Mouse (Mus musculus): Measurements from ENCODE around the gene Napepld.
"Not testable (repeated sequence)": the region's sequence is repeated elsewhere in the genome, so short reads cannot be mapped to it uniquely, and the experiment has no call there.

Gene Napepld

GRCm38 (mm10) chr5:21719209-21719608, 18.0 kb upstream of the Napepld start:
- ChIA-PET POLR2A (interaction anchor here in 3 of 4 experiments (2.2 to 5.0 kb wide), 4 partner anchors 17 to 18 kb away, joined by 8 to 35 read pairs (median 24); partner anchors contain the start of genes Napepld (in 3 of the 3) and Pmpcb (in 1 of the 3)), CTCF (no interaction called here)

GRCm38 (mm10) chr5:21718546-21718945, 17.4 kb upstream of the Napepld start:
- CTCF ChIA-PET = interaction anchor here in 1 of 4 experiments (1.4 kb wide), 1 partner anchor 16 kb away, joined by 3 read pairs; no protein-coding TSS in a partner anchor
- POLR2A ChIA-PET = interaction anchor here in 3 of 4 experiments (0.8 to 5.0 kb wide), 9 partner anchors 14 to 108 kb away, joined by 3 to 35 read pairs (median 5); partner anchors contain the start of genes Napepld (in 3 of the 3) and Pmpcb (in 1 of the 3)

DNA sequence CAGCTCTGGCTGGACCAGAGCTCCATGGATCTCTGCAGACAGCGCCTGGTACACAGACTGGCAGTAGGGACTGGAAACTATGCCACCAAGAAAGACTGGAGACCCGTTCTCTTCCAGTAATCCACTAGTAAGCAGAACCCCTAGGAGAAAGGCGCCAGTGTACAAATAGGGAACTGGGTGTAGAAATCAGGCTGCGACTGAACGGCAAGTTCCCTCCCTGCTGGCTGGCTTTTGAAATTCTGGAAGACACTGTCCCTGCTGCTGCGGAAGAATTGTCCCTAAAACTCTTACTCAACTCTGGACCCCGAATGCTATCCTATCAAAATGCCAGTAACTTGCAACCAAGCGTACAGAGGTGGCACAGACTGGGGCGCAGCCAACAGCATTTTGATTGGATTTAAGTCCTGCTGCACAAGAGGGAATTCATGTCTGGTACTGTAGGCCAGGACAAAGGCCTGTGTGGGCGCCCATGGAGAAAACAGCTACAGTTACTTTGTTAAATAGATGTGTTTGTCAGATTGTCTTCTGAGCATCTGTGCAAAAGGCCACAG, 16.0 kb upstream of the Napepld start:
- POLR2A ChIA-PET = interaction anchor here (0.5 to 5.0 kb wide), 15 partner anchors 12 to 534 kb away, joined by 3 to 35 read pairs (median 4); partner anchors contain the start of genes Napepld (in 3 of the 4), Armc10 (in 1 of the 4) and Fbxl13 (in 1 of the 4)
- CTCF ChIA-PET = no interaction called here

DNA sequence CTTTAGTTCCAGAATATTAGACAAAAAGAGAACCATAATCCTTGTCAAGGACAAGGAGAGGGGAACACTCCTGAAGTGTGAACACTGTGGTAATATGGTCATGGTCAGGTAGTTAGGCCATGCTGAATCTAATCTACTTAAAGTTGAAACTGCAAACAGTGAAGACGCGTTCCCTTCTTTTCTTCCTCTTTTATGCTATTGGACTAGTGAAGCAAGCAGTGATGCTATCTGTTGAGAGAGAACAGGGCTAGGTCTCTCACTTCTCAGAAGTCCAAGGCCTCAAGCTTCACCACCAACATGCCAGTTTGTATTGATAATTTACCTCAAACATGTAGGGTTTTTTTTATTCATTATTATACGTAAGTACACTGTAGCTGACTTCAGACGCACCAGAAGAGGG, 13.3 kb upstream of the Napepld start:
- POLR2A ChIA-PET = interaction anchor here in 2 of 4 experiments (0.7 to 5.0 kb wide), 3 partner anchors 8 to 13 kb away, joined by 3 to 35 read pairs (median 3); partner anchors contain the start of gene Napepld (in 1 of the 2)
- CTCF ChIA-PET = no interaction called here

DNA sequence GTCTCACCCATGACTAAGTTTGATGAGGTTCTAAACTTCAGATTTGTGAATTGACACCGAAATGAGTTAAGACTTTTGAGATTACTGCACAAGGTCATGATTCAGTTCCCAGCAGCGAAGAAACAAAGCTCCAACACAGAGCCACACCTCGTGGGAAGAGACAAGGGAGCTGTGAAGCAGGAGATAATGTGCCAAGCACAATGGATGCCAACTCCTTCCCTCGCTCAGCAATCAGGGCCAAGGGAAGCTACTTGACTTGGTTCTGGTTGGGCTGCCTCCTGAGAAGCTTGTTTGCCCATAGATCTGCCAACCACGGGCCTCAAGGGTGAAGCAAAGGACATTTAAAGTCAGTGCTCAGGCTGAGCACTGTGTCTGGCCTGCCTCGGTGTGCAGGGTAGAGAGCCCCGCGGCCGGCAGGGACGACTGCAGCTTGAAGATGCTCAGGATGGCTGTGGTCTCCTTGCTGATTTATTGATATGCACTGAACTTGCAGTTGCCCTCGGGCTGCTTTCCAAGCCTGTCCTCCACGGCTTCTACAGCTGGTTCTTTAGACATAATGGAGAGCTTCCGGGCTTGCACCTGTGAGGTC, 11.0 kb upstream of the Napepld start:
- ChIA-PET POLR2A (interaction anchor here in 3 of 4 experiments (0.8 to 5.0 kb wide), 12 partner anchors 9 to 39 kb away, joined by 3 to 35 read pairs (median 3); partner anchors contain the start of gene Napepld (in 2 of the 3)), CTCF (no interaction called here)

- CTCF ChIA-PET = not testable (repeated sequence)
- POLR2A ChIA-PET = interaction anchor here in 1 of 4 experiments (0.7 kb wide), 1 partner anchor 11 kb away, joined by 4 read pairs; no protein-coding TSS in a partner anchor
These were observed 6.8 kb upstream of the Napepld start for GRCm38 (mm10) chr5:21708011-21708410.

GRCm38 (mm10) chr5:21706546-21706945, 5.3 kb upstream of the Napepld start:
- POLR2A ChIA-PET = interaction anchor here in 1 of 4 experiments (1.3 to 1.4 kb wide), 2 partner anchors 10 to 30 kb away, joined by 3 to 7 read pairs; no protein-coding TSS in a partner anchor
- CTCF ChIA-PET = no interaction called here

- CTCF ChIA-PET = interaction anchor here in 1 of 4 experiments (0.6 kb wide), 1 partner anchor 374 kb away, joined by 5 read pairs; no protein-coding TSS in a partner anchor
- POLR2A ChIA-PET = interaction anchor here in 2 of 4 experiments (1.0 to 3.6 kb wide), 4 partner anchors 9 to 28 kb away, joined by 3 to 69 read pairs (median 35); no protein-coding TSS in a partner anchor
These were observed 2.5 kb upstream of the Napepld start for GRCm38 (mm10) chr5:21703708-21704107.

GRCm38 (mm10) chr5:21702873-21703475, 1.8 kb upstream of the Napepld start:
- POLR2A ChIA-PET = interaction anchor here in 3 of 4 experiments (1.0 to 3.6 kb wide), 8 partner anchors 9 to 648 kb away, joined by 3 to 69 read pairs (median 8); no protein-coding TSS in a partner anchor

DNA sequence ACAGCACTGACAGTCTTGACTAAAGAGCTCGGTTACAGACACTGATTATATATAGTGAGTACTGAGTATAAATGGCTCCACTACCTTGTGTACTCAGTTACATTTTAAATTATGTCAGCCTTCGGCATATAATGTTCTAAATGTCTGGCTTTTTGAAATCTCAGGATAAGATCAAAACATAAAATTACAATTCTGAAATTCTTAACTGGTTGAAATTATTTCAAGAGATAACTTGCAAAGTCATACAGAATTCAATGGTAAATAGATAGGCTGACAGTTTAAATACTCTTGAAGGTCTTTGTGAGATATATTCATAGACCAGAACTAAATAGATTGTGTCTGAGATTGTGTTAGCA, 791 bp upstream of the Napepld start:
- CTCF ChIA-PET = interaction anchor here in 2 of 4 experiments (1.0 to 1.7 kb wide), 4 partner anchors 20 to 34 kb away, joined by 3 to 9 read pairs (median 6); partner anchors contain the start of gene Pmpcb (in 1 of the 2)
- POLR2A ChIA-PET = interaction anchor here (0.6 to 3.6 kb wide), 70 partner anchors 7 to 1732 kb away, joined by 3 to 69 read pairs (median 6); partner anchors contain the start of genes Armc10 (in 3 of the 4), Fbxl13 (in 3 of the 4) and Kmt2e (in 1 of the 4)

More at GRCm38 (mm10) chr5:21702873-21703475, 1.8 kb upstream of the Napepld start:
- CTCF ChIA-PET = no interaction called here

DNA sequence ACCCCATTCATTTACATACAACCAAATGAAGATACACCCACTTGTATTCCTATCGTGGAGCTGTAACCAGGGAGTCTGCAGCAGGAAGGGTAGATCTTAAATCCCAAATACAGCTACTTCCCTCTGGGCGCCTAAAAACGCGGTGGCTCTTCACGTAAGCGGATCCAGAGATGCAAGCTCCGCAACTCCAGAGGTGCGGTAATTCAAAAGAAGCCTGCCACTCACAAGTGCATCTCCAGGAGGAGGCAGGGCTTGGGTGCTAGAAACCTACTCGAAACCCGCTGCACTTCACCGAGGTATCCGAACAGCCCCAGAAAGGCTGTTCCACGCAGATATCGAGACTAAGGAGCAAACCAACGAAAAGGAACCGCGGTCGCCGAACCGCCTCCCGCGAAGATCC, 262 bp downstream of the Napepld start:
- ChIA-PET POLR2A (interaction anchor here (0.5 to 3.6 kb wide), 76 partner anchors 8 to 1733 kb away, joined by 3 to 69 read pairs (median 6); partner anchors contain the start of genes Armc10 (in 3 of the 4), Fbxl13 (in 3 of the 4), Dnajc2 (in 2 of the 4) and Psmc2 (in 2 of the 4)), CTCF (interaction anchor here (0.9 to 1.7 kb wide), 8 partner anchors 12 to 60 kb away, joined by 3 to 9 read pairs (median 4); partner anchors contain the start of gene Pmpcb (in 1 of the 4))

DNA sequence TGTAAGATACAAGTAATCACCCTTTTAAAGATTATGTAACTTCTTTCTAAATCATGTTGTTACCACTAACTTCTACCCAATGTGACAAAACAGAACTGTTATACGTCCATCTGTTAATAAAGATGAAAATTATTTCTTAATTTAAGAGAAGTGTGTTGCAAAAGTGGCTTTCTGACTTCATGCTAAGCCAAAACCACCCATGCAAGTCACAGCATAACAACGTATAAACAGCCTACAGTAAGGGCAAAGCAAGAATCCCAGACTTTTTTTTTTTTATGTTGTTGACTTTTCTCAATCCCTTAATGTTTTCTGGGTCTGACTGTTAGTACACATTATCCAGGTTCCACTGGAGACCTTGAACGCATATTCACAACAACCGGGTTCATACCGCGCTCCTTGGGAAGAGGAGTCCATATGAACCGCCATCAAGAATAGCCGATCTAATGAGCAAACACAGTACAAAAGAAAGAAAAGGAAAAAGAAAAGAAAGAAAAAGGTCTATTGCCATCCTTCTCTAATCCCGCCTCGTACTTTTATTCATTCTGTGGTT, 849 bp downstream of the Napepld start:
- POLR2A ChIA-PET = interaction anchor here (0.6 to 3.6 kb wide), 32 partner anchors 8 to 92 kb away, joined by 3 to 69 read pairs (median 17); partner anchors contain the start of genes Armc10 (in 2 of the 4) and Fbxl13 (in 2 of the 4)
- CTCF ChIA-PET = interaction anchor here in 2 of 4 experiments (1.2 to 1.4 kb wide), 2 partner anchors 22 to 59 kb away, joined by 3 to 4 read pairs; no protein-coding TSS in a partner anchor

DNA sequence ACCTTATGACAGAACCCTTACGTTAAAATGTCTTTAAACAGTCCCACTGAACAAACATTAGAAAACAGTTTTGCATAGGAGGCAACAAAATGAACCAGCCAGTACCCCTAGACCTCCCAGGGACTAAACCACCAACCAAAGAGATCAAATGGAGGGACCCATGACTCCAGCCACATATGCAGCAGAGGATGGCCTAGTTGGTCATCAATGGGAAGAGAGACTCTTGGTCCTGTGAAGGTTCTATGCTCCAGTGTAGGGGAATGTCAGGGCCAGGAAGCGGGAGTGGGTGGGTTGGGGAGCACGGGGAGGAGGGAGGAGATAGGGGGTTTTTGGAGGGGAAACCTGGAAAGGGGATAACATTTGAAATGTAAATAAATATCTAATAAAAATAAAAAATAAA, 1.6 kb downstream of the Napepld start:
- CTCF ChIA-PET = not testable (repeated sequence)
- POLR2A ChIA-PET = interaction anchor here in 2 of 4 experiments (0.6 to 2.8 kb wide), 4 partner anchors 8 to 36 kb away, joined by 3 to 26 read pairs (median 12); no protein-coding TSS in a partner anchor

DNA sequence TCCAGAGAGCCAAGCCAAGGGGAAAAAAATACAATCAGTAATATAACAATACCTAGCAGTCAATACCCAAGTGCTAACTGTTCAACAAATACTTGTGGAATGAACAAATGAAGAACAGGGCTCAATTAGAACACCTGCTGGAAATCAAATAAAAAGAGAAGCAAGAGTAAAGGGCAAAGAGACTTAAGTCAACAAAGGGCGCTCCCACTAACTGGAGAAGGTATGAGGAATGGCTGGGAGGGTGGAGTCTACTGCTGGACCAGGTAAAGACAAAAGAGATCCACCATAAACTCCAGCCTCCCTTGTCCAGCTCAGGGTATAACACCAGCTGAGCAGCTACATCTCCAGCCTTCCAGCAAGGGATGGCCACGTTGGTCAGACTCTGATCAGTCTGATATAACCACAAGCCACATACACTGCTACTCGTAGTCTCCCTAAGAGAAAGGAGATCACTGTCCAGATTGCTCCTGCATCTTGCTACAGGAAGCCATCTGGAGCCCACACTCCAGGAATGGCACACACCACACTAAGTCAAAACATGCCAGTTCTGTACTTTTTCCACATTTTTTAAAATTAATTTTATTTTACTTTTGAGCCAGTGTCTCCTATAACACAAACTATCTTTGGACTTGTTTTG, 6.2 kb downstream of the Napepld start:
- ChIA-PET CTCF (no interaction called here), POLR2A (no interaction called here)

- ChIA-PET POLR2A (interaction anchor here in 2 of 4 experiments (0.6 to 1.0 kb wide), 2 partner anchors 10 to 18 kb away, joined by 3 read pairs; no protein-coding TSS in a partner anchor), CTCF (no interaction called here)
These were observed 7.8 kb downstream of the Napepld start for GRCm38 (mm10) chr5:21693372-21693870.

GRCm38 (mm10) chr5:21692230-21692629, 9.0 kb downstream of the Napepld start:
- CTCF ChIA-PET = no interaction called here
- POLR2A ChIA-PET = interaction anchor here in 3 of 4 experiments (1.0 to 2.1 kb wide), 3 partner anchors 9 to 82 kb away, joined by 3 to 19 read pairs (median 3); partner anchors contain the start of gene Napepld (in 2 of the 3)

- POLR2A ChIA-PET = interaction anchor here in 3 of 4 experiments (0.6 to 2.6 kb wide), 6 partner anchors 9 to 751 kb away, joined by 3 to 13 read pairs (median 4); partner anchors contain the start of gene Napepld (in 2 of the 3)
- CTCF ChIA-PET = interaction anchor here in 2 of 4 experiments (0.6 kb wide), 2 partner anchors 221 to 1129 kb away, joined by 4 to 7 read pairs; no protein-coding TSS in a partner anchor
These were observed 14.2 kb downstream of the Napepld start for GRCm38 (mm10) chr5:21687042-21687441.

Data from embryonic stem cell, embryonic (primary cell).